Mouse (Mus musculus) cerebellum, postnatal 4 days (tissue): ENCODE measurements around the gene Peg3.

Source experiments
- DNase-seq, 2 experiments: peaks; one replicate each; pipeline ENCODE4 v3.0.0; 2022; ENCODE audit warnings: low spot score in 2 of 2, mixed read lengths in 1 of 2

The Peg3 gene

DNA sequence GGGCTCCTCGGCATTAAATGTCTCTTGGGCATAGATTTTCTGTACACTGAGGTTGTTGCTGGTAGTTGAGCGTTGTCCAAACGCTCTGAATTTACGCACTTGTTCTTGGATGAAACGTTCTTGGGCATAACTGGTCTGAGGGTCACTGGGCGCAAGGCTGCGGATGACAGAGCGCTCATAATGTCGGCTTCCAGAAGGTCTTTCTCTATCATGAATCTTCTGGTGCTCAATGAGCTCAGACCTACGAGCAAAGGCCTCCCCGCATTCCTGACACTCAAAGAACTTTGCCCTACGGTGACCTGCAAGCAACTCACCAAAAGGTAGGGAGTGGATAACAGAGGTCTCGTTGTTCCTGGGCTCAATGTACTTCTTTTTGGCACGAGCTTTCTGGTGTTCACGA lies 20.8 kb downstream of the Peg3 start:
- no peak for DNase-seq

DNA sequence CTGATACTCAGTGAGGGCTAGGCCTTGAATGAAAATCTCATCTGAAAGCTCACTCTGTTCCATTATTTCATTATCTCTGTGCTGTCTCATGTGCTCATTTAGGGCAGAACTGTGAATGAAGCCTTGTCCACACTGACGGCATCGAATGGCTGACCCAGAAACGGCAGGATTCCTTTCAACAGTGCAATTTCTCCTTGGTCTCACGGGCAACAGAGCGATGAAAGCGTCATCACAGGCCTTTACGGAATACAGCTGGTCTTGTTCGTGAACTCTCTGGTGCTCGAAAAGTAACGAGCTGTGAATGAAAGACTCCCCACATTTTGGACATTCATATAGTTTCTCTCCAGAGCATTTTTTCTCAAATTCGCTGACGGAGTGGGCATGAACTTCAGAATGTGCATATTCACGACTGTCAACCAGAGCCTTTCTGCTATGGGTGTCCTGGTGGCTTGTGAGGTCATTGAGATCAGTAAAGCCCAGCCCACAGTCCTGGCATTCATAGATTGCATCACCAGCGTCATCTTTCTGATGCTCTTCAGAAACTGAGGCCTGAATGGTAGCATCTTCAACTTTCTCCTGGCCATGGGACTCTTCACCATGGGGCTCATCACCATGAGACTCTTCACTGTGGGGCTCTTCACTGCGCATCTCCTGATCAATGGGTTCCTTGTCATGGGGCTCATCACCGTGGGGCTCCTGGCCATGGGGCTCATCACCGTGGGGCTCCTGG lies 21.6 kb downstream of the Peg3 start:
- DNase-seq = no peak

DNA sequence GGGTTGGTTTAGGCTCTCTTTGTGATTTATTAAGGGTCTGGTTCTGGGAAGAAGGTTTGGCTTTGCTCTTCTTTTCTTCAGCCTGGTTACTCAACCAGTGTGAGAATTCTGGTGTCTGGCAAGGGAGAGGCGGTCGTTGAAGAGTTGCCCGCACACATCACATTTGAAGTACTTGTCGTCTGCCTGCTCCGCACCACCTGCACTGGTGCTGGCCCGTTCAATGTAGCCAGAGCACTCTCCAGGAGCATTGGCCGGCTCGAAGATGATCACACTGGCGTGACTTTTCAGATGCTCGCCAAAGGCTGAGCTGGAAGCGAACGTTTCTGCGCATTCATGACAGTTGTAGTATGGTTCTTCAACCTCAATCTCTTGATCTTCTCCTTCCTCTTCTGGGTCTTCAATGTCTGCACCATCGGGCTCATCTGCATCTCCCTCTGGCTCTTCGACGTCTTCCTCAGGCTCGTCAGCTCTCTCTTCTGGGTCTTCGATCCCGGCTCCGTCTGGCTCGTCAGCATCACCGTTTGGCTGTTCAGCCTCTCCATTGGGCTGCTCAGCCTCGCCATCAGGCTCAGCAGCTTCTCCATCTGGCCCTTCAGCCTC lies 22.7 kb downstream of the Peg3 start:
- DNase-seq = no peak

DNA sequence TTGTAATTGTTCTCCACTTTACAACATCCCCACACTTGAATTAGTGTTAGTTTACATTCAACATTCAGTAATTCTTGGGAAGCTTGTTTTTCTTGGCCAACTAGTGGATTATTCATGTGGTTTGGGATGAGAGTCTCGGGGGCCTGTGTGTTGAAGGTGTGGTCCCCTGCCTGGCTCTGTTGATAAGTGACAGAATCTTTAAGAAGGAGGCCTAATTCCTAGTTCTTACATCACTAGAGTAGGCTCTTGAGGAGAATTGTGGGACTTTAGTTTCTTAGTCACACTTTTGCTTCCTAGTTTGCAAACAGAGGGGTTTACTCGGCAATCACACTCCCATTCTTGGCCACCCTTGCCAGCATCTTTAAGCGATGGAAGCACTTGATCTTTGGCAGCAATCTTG lies 31.0 kb downstream of the Peg3 start:
- no peak for DNase-seq

DNA sequence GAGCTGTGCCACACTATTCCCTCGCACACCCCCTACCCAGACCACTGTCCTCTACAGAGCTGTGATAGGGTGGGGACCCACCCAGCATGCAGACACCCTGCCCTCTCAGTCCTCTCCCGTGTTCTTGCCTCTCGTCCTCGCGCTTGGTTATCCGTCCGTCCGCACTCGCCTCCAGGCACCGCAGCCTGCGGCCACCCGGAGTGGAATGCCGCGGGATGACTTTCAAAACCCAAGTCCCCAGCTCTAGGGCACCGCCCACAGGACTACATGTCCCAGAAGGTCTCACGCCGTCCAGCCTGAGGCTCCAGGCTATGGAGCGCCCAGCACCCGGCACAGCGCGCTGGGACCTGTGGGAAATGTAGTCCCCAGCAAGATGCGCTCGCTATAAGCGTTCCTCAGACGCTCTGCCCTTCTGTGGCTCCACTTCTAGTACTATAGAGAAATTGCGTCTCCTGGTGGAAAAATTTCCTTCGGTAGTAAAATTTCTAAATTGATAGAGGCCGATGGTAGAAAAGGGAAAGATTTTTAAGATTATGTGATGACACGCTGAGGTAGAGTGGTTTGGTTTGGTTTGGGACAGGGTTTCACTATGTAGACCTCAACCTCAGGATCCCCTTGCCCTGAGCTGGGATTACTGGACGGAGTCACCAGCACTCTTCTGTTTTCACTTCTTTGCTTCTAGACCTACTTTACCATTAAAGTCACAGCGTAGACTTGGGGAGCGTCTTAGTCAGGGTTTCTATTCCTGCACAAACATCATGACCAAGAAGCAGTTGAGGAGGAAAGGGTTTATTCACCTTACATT lies 33.8 kb downstream of the Peg3 start, which contains the start of gene Zim1:
Zim1 (minus strand) TSS at position 210 of the 805 bp plus-strand sequence.
- DNase-seq = peak; percentile 69 to 82

DNA sequence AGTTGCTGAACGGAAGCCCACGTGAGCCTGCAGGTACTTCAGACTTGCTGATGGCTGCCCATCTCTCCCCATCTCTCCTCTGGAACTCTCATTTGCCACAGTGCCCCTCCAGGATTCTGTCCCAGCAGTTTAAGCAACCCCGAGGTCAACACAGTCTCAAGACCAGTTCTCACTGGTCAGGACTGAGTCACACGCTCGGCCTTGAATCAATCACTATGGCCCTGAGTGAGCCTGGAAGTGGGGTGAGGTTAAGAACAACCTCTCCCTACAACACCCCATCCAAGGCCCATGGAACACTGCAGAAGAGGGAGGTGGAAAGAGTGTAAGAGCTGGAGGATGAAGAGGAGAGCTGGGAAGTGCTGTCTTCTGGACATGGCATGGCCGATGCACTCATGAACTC lies 44.7 kb downstream of the Peg3 start:
- no peak for DNase-seq

DNA sequence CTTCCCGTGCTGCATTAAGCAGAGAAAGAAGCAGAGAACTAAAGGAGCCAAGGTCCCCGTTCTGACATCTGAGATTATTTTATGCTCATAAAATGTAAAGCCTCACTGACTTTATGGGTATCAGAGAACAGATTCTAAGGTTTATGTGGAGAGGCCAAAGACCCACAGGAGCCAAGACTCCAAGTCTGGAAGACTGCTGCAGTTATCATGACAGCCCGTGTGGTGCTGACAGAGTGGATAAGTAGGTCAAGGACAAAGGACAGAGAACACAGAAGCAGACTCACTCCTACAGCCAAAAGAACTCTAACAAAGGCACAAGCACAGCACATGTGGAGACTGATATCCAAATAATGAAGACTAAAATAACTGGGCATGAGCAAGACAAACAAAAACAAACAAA lies 63.5 kb downstream of the Peg3 start:
- no peak for DNase-seq

DNA sequence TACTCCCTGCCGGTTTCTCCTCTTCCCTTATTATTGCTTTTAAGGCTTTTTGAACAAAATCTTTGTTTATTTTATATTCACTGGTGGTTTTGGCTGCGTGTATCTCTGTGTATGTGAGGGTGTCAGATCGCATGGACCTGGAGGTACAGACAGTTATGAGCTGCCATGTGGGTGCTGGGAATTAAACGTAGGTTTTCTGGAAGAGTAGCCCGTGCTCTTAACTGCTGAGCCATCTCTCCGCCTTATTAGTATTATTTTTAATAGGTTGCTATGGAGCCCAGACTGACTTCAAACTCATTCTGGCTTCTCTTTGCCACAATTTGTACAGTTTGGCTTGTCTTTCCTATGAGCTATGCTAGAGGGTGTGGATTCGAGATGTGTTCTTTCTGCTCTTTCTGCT lies 66.8 kb downstream of the Peg3 start:
- DNase-seq = no peak

DNA sequence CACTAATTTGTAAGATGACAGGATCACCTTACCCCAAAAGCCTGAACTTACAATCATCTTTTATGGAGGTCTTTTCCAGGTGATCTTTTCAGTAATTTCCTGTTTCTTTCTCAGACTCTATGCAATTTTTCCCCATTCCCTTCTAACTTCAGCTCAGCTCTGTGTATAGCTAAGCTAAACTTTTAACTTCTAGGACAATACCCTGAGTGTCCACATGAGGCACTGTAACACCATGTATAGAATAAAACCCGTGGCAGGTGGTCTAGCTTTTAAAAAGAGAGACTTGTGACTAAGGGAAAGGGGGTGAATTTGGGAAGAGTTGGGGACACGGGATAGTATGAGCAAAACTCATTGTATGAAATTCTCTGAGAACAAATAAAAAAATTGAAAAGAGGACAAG lies 70.6 kb downstream of the Peg3 start:
- peak in 1 of 2 experiments; percentile 39 for DNase-seq

DNA sequence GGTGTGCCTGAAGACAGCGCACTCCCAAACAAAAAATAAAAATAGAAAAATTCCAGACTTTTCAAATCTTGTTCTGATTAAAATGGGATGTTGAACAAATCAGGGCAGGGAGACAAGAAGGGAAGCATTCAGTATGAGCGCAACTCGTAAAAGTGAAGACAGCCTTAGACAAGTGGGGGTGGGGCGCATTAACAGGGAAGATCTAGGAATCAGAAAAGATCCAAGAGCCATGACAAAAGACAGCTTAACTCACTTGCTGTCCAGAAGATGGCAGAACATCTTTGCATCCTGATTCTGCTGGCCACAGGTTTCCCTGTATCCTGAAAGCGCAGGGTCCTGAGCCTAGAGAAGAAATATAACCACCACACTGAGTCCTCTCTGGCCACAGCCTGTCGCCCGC lies 71.6 kb downstream of the Peg3 start:
- DNase-seq = no peak
